Mouse (Mus musculus) ovary, adult 2 months (tissue): ENCODE results near the gene Ppp1r1c. TPM values are rescaled to one million over a fixed set of nuclear protein-coding genes. Genes with fewer than 3 reads are reported as not detected.

Experiments used
- polyA plus RNA-seq: library from polyadenylated mRNA; depleted of rRNA; stranded (reverse); fragments of >200 nt; gene quantifications from 2 replicates; pipeline ENCODE4 v1.2.3, GENCODE M21; 2012; rRNA removed

Ppp1r1c gene
- polyA plus RNA-seq = not detected in 2 replicates

GRCm38 (mm10) chr2:79707575-79707974 lies at the start of gene Ppp1r1c:
Gene Ppp1r1c, plus strand, starts transcription at chr2:79707780.

Other genes starting within 250 kb of the Ppp1r1c start
- 4.8 and 5.0 TPM in 2 replicates for gene Itprid2, start 72.4 kb upstream of the Ppp1r1c start, polyA plus RNA-seq